Mouse (Mus musculus): ENCODE measurements around the gene Itpr2. TPM values are rescaled to one million over a fixed set of nuclear protein-coding genes. Genes with fewer than 3 reads are reported as not detected.
A peak's percentile ranks its signal among the peaks of the same experiment; 100 is the strongest.

The Itpr2 gene
- polyA plus RNA-seq (2012; rRNA removed) = 6.6 and 6.7 TPM in 2 replicates

DNA sequence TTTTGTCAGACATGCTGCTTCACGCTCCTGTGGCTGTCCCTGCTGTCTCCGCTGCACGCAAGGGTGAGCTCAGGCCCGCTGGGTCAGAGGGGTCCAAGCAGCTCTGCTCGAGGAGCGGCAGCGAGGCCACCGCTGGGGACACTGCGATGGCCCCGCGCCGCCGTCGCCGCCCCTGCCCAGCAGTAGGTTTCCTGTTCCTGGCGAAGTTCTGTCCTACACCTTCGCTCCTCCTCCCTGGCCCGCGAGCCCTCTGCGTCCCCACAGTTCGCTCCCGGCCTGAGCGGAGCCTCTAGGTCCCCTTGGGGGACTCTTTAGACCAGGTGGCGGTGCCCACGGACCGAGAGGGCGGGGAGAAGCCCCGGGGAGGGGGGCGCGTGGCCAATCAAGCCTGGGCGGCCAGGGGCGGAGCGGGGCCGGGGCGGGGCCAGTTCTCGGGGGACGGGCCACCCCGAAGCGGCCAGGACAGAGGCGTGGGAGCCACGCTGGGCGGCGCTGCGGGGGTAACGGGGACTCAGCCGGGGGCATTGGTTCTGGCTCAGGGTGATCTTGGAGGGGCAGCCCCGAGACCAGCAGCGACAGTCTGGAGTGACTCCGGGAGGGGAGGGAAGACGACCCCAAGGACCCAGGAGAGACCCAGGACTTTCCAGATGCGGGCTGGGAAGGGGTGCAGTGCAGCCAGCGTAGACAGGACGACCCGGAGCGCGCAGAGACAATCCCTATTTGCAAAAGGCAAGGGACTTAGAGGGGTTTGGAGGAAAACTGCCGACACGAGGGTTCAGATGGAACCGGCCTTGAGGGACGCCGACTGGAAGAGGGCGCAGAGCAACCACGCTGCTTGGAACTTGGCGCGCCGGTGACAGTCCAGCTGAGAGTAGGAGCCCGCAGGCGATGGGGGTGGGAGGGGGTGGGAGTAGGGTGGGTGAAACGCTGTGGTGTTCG lies at the start of gene Itpr2:
Itpr2 (minus strand) TSS at position 358 of the 939 bp plus-strand sequence.
- no peaks in the 10 kb centered on the region; the same call in 1 of the 2 replicates for H3K4me1 ChIP-seq (ENCODE audit: control insufficient read depth, insufficient read depth, low read length)
- TF ChIP-seq POLR2A (IDR thresholded peaks at IDR 0.05; ENCODE audit: borderline replicate concordance, insufficient read depth, low read length) (no peak), CTCF (IDR thresholded peaks at IDR 0.05; ENCODE audit: borderline replicate concordance, insufficient read depth, low read depth, low read length) (no peak)
- DNase-seq = peak; percentile 71 to 73
- WGBS = under 1% methylated on average over 70 of the region's 70 CpGs
- no peaks in the 10 kb centered on the region; the same call in 1 of the 2 replicates for H3K27me3 ChIP-seq (ENCODE audit: control insufficient read depth, insufficient read depth, low read length)
- H3K27ac ChIP-seq (ENCODE audit: insufficient read depth, low read length) = no peak within 1 kb of the TSS; the same call in 1 of the 2 replicates
- peak within 1 kb of the TSS; percentile 70 for H3K4me3 ChIP-seq (replicated peaks; ENCODE audit: insufficient read depth, low read depth, low read length)

DNA sequence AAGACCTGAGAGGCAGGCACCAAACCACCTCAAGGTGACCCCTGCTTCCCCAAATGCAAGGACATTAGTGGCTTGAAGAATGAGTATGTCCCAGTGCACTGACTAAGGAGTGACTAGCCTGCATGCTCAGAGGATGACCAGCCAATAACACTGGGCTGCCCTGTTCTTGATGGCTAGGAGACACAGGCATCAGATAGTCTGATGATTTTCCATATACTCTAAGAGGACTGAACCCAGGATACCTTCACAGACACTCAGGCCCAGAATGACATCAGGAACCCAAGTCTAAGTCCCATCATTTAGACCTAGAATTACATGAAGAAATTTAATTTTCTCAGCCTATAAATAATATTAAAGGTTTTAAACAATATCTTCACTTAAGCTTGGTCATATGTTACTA lies 49.3 kb upstream of the Itpr2 start:
- Histone ChIP-seq H3K27me3 (ENCODE audit: control insufficient read depth, insufficient read depth, low read length) (no peaks in the 10 kb centered on the region), H3K4me1 (ENCODE audit: control insufficient read depth, insufficient read depth, low read length) (no peaks in the 10 kb centered on the region), H3K4me3 (replicated peaks; ENCODE audit: insufficient read depth, low read depth, low read length) (no peak overlapping the region), H3K27ac (ENCODE audit: insufficient read depth, low read length) (no peak overlapping the region)
- no peak for DNase-seq
- TF ChIP-seq CTCF (IDR thresholded peaks at IDR 0.05; ENCODE audit: borderline replicate concordance, insufficient read depth, low read depth, low read length) = no peak
- TF ChIP-seq POLR2A (IDR thresholded peaks at IDR 0.05; ENCODE audit: borderline replicate concordance, insufficient read depth, low read length) = no peak

DNA sequence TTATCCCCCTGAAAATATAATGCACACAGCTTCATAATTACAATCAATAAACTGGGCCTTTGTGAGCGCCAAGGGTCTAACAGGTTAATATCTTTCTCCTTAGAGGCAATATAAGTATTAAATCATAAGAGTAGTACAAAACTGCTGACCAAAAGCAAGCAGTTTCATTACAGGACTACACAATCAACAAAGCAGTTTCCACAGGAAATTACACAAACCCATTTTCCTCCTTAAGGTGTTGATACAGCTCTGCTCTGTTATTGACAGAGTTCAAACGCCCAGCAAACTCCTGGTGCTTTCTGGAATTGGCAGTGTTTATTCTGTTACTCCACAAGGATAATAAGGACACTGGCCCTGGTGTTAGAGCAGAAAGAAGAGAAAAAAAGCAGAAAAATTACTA lies 48.4 kb upstream of the Itpr2 start:
- Histone ChIP-seq H3K4me3 (replicated peaks; ENCODE audit: insufficient read depth, low read depth, low read length) (no peak overlapping the region), H3K27me3 (ENCODE audit: control insufficient read depth, insufficient read depth, low read length) (no peaks in the 10 kb centered on the region), H3K4me1 (ENCODE audit: control insufficient read depth, insufficient read depth, low read length) (no peaks in the 10 kb centered on the region), H3K27ac (ENCODE audit: insufficient read depth, low read length) (no peak overlapping the region)
- no peak for DNase-seq
- TF ChIP-seq POLR2A (IDR thresholded peaks at IDR 0.05; ENCODE audit: borderline replicate concordance, insufficient read depth, low read length) = no peak
- TF ChIP-seq CTCF (IDR thresholded peaks at IDR 0.05; ENCODE audit: borderline replicate concordance, insufficient read depth, low read depth, low read length) = no peak
- 86% methylated on average over 2 of the region's 2 CpGs for WGBS

DNA sequence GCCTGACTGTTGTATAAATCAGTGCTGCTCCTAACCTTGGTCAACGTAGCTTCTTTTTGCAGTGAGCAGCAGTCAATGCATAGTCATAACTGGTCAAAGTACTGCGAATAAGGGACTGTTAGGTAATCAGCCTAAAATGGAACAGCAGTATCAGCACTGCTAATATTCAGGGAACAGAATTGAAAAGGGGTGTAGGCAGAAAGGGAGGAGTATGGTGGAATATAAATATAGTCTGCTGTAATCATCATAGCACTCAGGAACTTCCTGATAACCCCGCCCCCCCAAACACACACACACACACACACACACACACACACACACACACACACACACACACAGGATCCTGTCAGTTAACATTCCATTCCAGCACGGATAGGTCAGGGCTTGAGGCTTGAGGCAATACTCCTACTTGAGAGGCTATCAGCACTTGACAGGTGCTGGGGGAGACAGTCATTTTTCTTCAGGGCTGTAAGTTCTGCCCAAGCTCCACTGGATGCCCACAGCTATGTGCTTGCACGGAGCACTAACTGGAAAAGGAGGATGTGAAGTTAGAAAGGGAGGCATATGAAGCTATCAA lies 43.4 kb upstream of the Itpr2 start:
- H3K4me1 ChIP-seq (ENCODE audit: control insufficient read depth, insufficient read depth, low read length) = no peaks in the 10 kb centered on the region
- no peak for DNase-seq
- TF ChIP-seq CTCF (IDR thresholded peaks at IDR 0.05; ENCODE audit: borderline replicate concordance, insufficient read depth, low read depth, low read length) (no peak), POLR2A (IDR thresholded peaks at IDR 0.05; ENCODE audit: borderline replicate concordance, insufficient read depth, low read length) (no peak)
- H3K27me3 ChIP-seq (ENCODE audit: control insufficient read depth, insufficient read depth, low read length) = no peaks in the 10 kb centered on the region; the same call in 1 of the 2 replicates
- H3K4me3 ChIP-seq (replicated peaks; ENCODE audit: insufficient read depth, low read depth, low read length) = no peak overlapping the region
- H3K27ac ChIP-seq (ENCODE audit: insufficient read depth, low read length) = no peak overlapping the region
- 87% methylated on average over 5 of the region's 5 CpGs for WGBS

DNA sequence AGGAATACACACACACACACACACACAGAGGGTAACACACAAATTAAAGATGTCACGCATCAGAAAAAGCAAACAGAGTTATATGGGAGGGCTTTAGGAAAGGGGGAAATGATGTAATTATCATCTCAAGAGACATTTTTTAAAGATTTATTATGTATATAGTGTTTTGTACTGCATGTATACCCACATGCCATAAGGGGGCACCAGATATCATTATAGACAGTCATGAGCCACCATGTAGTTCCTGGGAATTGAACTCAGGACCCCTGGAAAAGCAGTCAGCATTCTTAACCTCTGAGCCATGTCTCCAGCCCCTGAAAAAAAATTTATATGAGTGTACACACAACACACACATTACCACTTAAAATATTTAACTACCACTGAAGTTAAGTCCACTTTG lies 42.6 kb upstream of the Itpr2 start:
- 94% methylated on average over 1 of the region's 1 CpGs for WGBS
- H3K4me1 ChIP-seq (ENCODE audit: control insufficient read depth, insufficient read depth, low read length) = no peaks in the 10 kb centered on the region
- no peak overlapping the region for H3K4me3 ChIP-seq (replicated peaks; ENCODE audit: insufficient read depth, low read depth, low read length)
- no peaks in the 10 kb centered on the region; the same call in 1 of the 2 replicates for H3K27me3 ChIP-seq (ENCODE audit: control insufficient read depth, insufficient read depth, low read length)
- H3K27ac ChIP-seq (ENCODE audit: insufficient read depth, low read length) = no peak overlapping the region
- DNase-seq = no peak
- TF ChIP-seq CTCF (IDR thresholded peaks at IDR 0.05; ENCODE audit: borderline replicate concordance, insufficient read depth, low read depth, low read length) (no peak), POLR2A (IDR thresholded peaks at IDR 0.05; ENCODE audit: borderline replicate concordance, insufficient read depth, low read length) (no peak)

DNA sequence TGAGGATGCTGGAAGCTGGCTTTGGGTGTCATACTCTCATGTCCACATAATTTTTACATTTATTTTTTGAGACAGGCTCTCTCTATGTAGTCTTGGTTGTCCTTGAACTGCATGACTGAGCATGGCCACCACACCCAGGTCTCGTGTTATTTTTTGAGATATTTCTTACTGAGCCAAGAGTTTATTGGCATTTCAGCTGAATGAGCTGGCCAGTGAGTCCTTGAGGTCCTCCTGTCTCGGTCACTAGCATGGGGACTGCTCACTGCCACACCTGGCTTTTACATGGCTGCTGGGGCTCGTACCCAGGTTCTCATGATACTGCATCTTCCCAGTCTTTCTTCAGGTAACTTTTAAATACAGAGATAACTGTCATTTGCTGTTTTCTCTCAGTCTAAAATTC lies 38.4 kb upstream of the Itpr2 start:
- H3K27ac ChIP-seq (ENCODE audit: insufficient read depth, low read length) = no peak overlapping the region
- DNase-seq = no peak
- WGBS = 66% methylated on average over 3 of the region's 3 CpGs
- no peaks in the 10 kb centered on the region for H3K4me1 ChIP-seq (ENCODE audit: control insufficient read depth, insufficient read depth, low read length)
- TF ChIP-seq POLR2A (IDR thresholded peaks at IDR 0.05; ENCODE audit: borderline replicate concordance, insufficient read depth, low read length) (no peak), CTCF (IDR thresholded peaks at IDR 0.05; ENCODE audit: borderline replicate concordance, insufficient read depth, low read depth, low read length) (no peak)
- no peaks in the 10 kb centered on the region; the same call in 1 of the 2 replicates for H3K27me3 ChIP-seq (ENCODE audit: control insufficient read depth, insufficient read depth, low read length)
- no peak overlapping the region for H3K4me3 ChIP-seq (replicated peaks; ENCODE audit: insufficient read depth, low read depth, low read length)

DNA sequence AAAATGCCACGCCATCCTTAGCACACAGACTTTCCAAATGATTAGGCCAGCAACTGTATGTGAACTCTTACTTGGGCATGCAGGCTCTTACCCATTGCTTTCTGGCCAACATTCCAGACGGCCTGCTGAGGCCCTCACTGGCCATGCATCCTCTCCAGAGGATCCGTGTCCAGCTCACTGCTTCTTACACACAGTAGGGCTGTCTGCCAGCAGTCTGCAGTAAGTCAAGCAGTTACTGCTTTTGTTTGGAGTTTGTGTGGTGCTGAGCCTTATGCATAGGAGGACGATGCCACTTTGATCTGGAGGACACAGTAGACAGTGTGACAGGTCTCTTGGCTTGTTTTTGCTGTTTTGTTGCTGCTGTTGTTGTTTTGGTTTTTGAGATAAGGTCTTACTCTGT lies 36.6 kb upstream of the Itpr2 start:
- 12% methylated on average over 4 of the region's 4 CpGs for WGBS
- no peaks in the 10 kb centered on the region for H3K27me3 ChIP-seq (ENCODE audit: control insufficient read depth, insufficient read depth, low read length)
- H3K4me3 ChIP-seq (replicated peaks; ENCODE audit: insufficient read depth, low read depth, low read length) = no peak overlapping the region
- no peaks in the 10 kb centered on the region for H3K4me1 ChIP-seq (ENCODE audit: control insufficient read depth, insufficient read depth, low read length)
- no peak overlapping the region for H3K27ac ChIP-seq (ENCODE audit: insufficient read depth, low read length)
- DNase-seq = no peak
- TF ChIP-seq CTCF (IDR thresholded peaks at IDR 0.05; ENCODE audit: borderline replicate concordance, insufficient read depth, low read depth, low read length) = no peak
- TF ChIP-seq POLR2A (IDR thresholded peaks at IDR 0.05; ENCODE audit: borderline replicate concordance, insufficient read depth, low read length) = no peak

All from cerebellum, adult 2 months (tissue).